Mouse (Mus musculus) myocyte (in vitro differentiated cells): ENCODE measurements around the gene Slc9a2.

Source experiments
- CEBPB ChIP-seq: IDR thresholded peaks from 2 replicates; pipeline ENCODE4 v1.6.1; 2011; ENCODE audit warnings: mild to moderate bottlenecking, moderate library complexity; ENCODE audit not compliant: poor library complexity, insufficient read depth, severe bottlenecking
- E2F4 ChIP-seq: IDR thresholded peaks from one replicate; pipeline ENCODE4 v1.6.1; 2011; ENCODE audit warnings: mild to moderate bottlenecking, control low read depth, moderate library complexity; ENCODE audit not compliant: insufficient read depth
- MAX ChIP-seq: IDR thresholded peaks from one replicate; pipeline ENCODE4 v1.6.1; 2011; ENCODE audit warnings: low read depth, mild to moderate bottlenecking, control low read depth
- MYOD1 ChIP-seq, 3 experiments: IDR thresholded peaks; one replicate each; pipeline ENCODE4 v1.6.1; 2011; ENCODE audit warnings: control low read depth in 2 of 3, low read depth in 2 of 3, mild to moderate bottlenecking in 2 of 3, moderate library complexity in 1 of 3; ENCODE audit not compliant: insufficient read length in 2 of 3, control insufficient read depth in 1 of 3
- MYOG ChIP-seq, 3 experiments: IDR thresholded peaks; one replicate each; pipeline ENCODE4 v1.6.1; 2011; ENCODE audit warnings: control low read depth in 2 of 3, low read depth in 2 of 3, mild to moderate bottlenecking in 2 of 3; ENCODE audit not compliant: insufficient read length in 2 of 3, control insufficient read depth in 1 of 3, insufficient read depth in 1 of 3
- POLR2A ChIP-seq: IDR thresholded peaks from one replicate; pipeline ENCODE4 v1.6.1; 2011; ENCODE audit warnings: low read depth, mild to moderate bottlenecking, control low read depth, moderate library complexity; ENCODE audit not compliant: insufficient read length
- POLR2AphosphoS2 ChIP-seq: IDR thresholded peaks from one replicate; pipeline ENCODE4 v1.6.1; 2011; ENCODE audit warnings: low read depth, control low read depth; ENCODE audit not compliant: insufficient read length
- REST ChIP-seq: IDR thresholded peaks from one replicate; pipeline ENCODE4 v1.6.1; 2011; ENCODE audit warnings: mild to moderate bottlenecking, control low read depth, moderate library complexity; ENCODE audit not compliant: insufficient read depth, insufficient read length
- SRF ChIP-seq: IDR thresholded peaks from one replicate; pipeline ENCODE4 v1.6.1; 2011; ENCODE audit warnings: low read depth; ENCODE audit not compliant: control insufficient read depth, insufficient read length
- TCF12 ChIP-seq: IDR thresholded peaks from one replicate; pipeline ENCODE4 v1.6.1; 2011; ENCODE audit warnings: mild to moderate bottlenecking, control low read depth; ENCODE audit not compliant: poor library complexity, insufficient read depth, severe bottlenecking
- TCF3 ChIP-seq: IDR thresholded peaks from one replicate; pipeline ENCODE4 v1.6.1; 2011; ENCODE audit warnings: low read depth, control low read depth; ENCODE audit not compliant: insufficient read length
- USF1 ChIP-seq: IDR thresholded peaks from one replicate; pipeline ENCODE4 v1.6.1; 2011; ENCODE audit warnings: low read depth, mild to moderate bottlenecking, control low read depth, moderate library complexity

GRCm38 (mm10) chr1:40783450-40783849 lies 103.1 kb downstream of the Slc9a2 start:
- no peak for TF ChIP-seq USF1
- TF ChIP-seq MYOD1 (IDR thresholded peaks at IDR 0.05; ENCODE audit: control insufficient read depth in 1 of 3, insufficient read length in 2 of 3, low read depth in 2 of 3): no peak
- TF ChIP-seq TCF12: no peak
- TF ChIP-seq SRF: no peak
- TF ChIP-seq POLR2A: no peak
- no peak for TF ChIP-seq MAX
- TF ChIP-seq REST: no peak
- TF ChIP-seq POLR2AphosphoS2: no peak
- no peak for TF ChIP-seq MYOG (IDR thresholded peaks at IDR 0.05; ENCODE audit: control insufficient read depth in 1 of 3, insufficient read depth in 1 of 3, insufficient read length in 2 of 3, low read depth in 2 of 3)
- TF ChIP-seq E2F4: no peak
- TF ChIP-seq CEBPB: no peak
- TF ChIP-seq TCF3: no peak
